Mouse (Mus musculus): ENCODE results near the gene Stau1. TPM values are rescaled to one million over a fixed set of nuclear protein-coding genes. Genes with fewer than 3 reads are reported as not detected.

Stau1 gene
- polyA plus RNA-seq (2017; shearing (Covaris generic)): 100 TPM

DNA sequence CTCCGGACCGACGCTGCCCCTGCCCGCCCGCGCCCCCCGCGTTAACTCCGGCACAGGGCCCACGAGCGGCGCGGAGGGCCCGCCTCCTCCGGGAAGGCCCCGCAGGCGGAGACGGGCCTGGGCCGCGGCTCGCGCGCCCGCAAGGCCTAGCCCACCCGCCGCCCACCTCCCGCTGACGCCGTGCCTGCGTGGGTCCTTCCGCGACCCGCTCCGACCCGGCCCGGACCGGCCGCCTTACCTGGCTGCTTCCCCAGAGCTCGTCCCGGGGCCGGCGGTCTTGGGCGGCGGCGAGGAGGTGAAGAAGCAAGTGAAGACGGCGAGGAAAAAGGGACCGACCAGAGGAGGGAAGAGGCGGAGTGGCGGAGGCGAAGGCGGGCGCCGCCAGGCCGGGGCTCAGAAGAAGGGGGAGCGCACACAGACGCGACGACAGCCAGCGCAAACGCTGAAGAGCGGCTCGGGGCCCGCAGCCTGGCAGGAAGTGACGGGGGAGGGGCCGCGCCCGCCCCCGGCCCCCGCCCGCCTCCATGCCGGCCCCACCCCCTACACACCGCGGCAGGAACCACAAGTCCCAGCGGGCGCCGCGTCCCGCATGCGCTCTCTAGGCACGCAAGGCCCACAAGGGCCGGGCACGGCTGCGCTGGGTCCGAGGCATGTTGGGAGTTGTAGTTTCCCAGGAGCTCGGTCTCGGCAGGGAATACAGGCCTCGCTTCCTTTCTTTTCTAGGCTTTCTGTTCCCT is at the start of gene Stau1:
Stau1 (minus strand) TSS at position 504 of the 737 bp plus-strand sequence.

GRCm38 (mm10) chr2:167014702-167015381 is 18.7 kb upstream of the Stau1 start, which contains the start of gene Ddx27:
Gene Ddx27 (plus strand): TSS chr2:167015193.

DNA sequence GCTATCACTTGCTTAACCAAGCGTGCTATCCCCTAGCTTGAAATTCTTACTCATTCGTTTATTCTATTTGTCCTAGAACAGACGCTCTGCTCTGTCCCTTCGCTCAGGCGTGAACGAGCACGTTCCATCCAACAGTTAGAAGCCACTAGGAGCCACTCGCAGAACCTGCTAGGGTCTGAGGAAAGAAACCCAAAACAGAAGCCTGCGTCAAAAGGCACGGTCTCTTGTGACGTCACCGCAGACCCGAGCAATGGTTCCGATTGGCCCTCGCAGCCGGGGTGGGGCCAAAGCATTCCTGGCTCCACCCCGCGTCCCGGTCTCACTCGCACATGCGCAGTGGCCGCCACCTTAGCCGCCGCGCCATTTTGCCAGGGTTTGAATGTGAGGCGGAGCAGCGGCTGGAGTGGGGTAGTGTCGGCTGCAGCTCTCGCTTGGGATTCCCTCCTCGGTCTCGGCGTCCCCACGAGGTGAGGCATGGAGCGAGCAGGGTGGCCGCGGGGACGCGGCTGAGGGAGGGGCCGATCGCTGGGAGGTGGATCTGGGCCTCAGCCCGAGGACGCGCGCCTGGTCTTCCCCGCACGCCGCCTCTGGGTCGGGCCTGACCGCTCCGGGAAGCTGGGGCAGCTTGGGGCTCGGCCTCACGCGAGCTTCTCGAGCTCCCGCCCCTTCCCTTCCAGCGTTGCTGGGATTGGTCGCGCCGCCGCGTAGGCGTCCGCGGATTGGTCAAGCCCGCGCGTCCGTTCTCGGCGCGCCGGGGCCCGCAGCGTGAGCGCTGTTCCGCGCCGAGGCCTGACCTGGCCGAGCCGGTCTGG is 90.2 kb downstream of the Stau1 start, which contains the start of gene Cse1l:
Cse1l (plus strand) TSS at position 330 of the 812 bp plus-strand sequence.

Other genes starting within 250 kb of the Stau1 start
- gene Trp53rkb, start 203.8 kb downstream of the Stau1 start, polyA plus RNA-seq (2017; shearing (Covaris generic)): 2.1 TPM
- gene Arfgef2, start 190.7 kb downstream of the Stau1 start, polyA plus RNA-seq (2017; shearing (Covaris generic)): 23.0 TPM
- 99.8 TPM for gene Cse1l, start 90.3 kb downstream of the Stau1 start, polyA plus RNA-seq (2017; shearing (Covaris generic))
- gene Ddx27, start 18.9 kb upstream of the Stau1 start, polyA plus RNA-seq (2017; shearing (Covaris generic)): 70.2 TPM
- gene Znfx1, start 66.7 kb upstream of the Stau1 start, polyA plus RNA-seq (2017; shearing (Covaris generic)): 51.2 TPM
- 0.44 TPM for gene Kcnb1, start 193.9 kb upstream of the Stau1 start, polyA plus RNA-seq (2017; shearing (Covaris generic))
- not detected for gene Ptgis, start 244.3 kb upstream of the Stau1 start, polyA plus RNA-seq (2017; shearing (Covaris generic))

All from effector memory CD4-positive, alpha-beta T cell, adult 5 months (primary cell).